Mouse (Mus musculus): ENCODE measurements around the gene Pfdn6.

DNA sequence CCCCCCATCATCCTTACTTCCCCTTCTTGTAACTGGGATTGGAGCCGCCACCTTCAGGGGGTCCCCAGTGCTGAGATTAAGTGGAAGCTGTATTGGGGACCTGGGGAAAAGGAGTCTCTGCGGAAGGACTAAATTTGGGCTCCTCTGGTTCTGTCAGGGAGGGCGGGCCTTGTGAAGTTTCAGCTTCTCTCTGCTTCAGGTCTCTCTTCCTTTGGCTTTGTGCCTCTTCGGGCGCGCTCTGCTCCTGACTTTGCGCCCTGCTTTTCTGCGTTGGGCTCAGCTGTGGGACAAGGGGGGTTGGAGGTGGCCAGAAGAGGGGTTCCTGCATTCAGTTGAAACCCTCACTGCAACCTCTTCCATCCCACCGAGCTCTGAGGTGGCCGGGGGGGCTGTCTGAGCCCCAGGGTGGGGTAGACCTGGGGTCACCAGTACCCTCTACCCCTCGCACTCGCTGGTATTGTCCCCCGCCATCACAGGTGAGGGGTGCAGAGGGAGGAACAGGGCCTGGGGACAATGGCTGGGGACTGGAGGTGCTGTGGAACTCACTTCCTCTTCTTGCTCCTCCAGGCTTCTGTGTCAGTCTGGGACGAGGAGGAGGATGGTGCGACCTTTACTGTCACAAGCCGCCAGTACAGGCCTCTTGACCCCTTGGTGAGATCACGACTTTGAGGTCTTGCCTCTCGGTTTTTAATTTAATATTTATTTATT, 8.8 kb downstream of the Pfdn6 start:
- TF ChIP-seq ZNF384 (IDR thresholded peaks at IDR 0.05; ENCODE audit: low read depth, low read length) (no peak), ZC3H11A (IDR thresholded peaks at IDR 0.05; ENCODE audit: borderline replicate concordance, low read depth, low read length) (no peak), CHD2 (IDR thresholded peaks at IDR 0.05; ENCODE audit: low read depth, low read length) (no peak), MAFK (IDR thresholded peaks at IDR 0.05; ENCODE audit: insufficient read depth, low read depth, low read length) (no peak), HCFC1 (IDR thresholded peaks at IDR 0.05; ENCODE audit: borderline replicate concordance, insufficient read depth, low read length) (no peak)

Measured in ES-E14 (cell line).